In genomic region chr3:135907028-135907427, GRCm38 (mm10) we compare ENCODE assay signal across 24 mouse cellular contexts.
DNase-seq lines count a peak whose midpoint lies in the region; ATAC-seq and TF ChIP-seq lines count a peak whose summit lies in the region.
"Had no signal": no experiment of that assay in that cellular context is flagged by ENCODE, and none has a peak within 500 bp of the region (broad histone marks: within the 10 kb centered on the region; RNA-seq: fewer than 3 reads in every experiment).

No protein-coding gene starts in this region.

- WGBS in liver, adult 2 months: 48% methylated on average over 3 of the region's 3 CpGs
- 52% methylated on average over 3 of the region's 3 CpGs for WGBS in liver, embryonic 11.5 days

- no peaks in the 10 kb centered on the region for H3K27me3 ChIP-seq in liver, adult 2 months (ENCODE audit: control insufficient read depth, insufficient read depth, low read length)
- H3K27me3 ChIP-seq in liver, embryonic 11.5 days (replicated peaks; ENCODE audit: control insufficient read depth, insufficient read depth, low read length): no peaks in the 10 kb centered on the region
- H3K27me3 ChIP-seq: embryonic facial prominence, embryonic 12.5 days; embryonic facial prominence, embryonic 15.5 days; heart, embryonic 13.5 days; hindbrain, embryonic 12.5 days; hindbrain, embryonic 15.5 days had no signal

- no peak for TF ChIP-seq CTCF in liver, adult 2 months (IDR thresholded peaks at IDR 0.05; ENCODE audit: low read depth, low read length)

- H3K36me3 ChIP-seq in liver, adult 2 months (ENCODE audit: control insufficient read depth, insufficient read depth, low read length): no peaks in the 10 kb centered on the region
- H3K36me3 ChIP-seq in liver, embryonic 11.5 days (ENCODE audit: control insufficient read depth, insufficient read depth, low read length): no peaks in the 10 kb centered on the region
- H3K36me3 ChIP-seq: embryonic facial prominence, embryonic 12.5 days; embryonic facial prominence, embryonic 15.5 days; heart, embryonic 10.5 days; heart, embryonic 13.5 days; hindbrain, embryonic 12.5 days; hindbrain, embryonic 15.5 days had no signal

- H3K4me2 ChIP-seq in liver, embryonic 11.5 days: no peak overlapping the region
- H3K4me2 ChIP-seq: embryonic facial prominence, embryonic 12.5 days; embryonic facial prominence, embryonic 15.5 days; heart, embryonic 13.5 days; hindbrain, embryonic 12.5 days; hindbrain, embryonic 15.5 days had no signal

- H3K9me3 ChIP-seq in liver, embryonic 11.5 days (ENCODE audit: control insufficient read depth, low read length): no peaks in the 10 kb centered on the region
- H3K9me3 ChIP-seq: embryonic facial prominence, embryonic 12.5 days; embryonic facial prominence, embryonic 15.5 days; heart, embryonic 10.5 days; heart, embryonic 13.5 days; hindbrain, embryonic 12.5 days; hindbrain, embryonic 15.5 days had no signal

- no peaks in the 10 kb centered on the region for H3K4me1 ChIP-seq in liver, adult 2 months (ENCODE audit: control insufficient read depth, insufficient read depth, low read length)
- H3K4me1 ChIP-seq in liver, embryonic 11.5 days (replicated peaks; ENCODE audit: control insufficient read depth, insufficient read depth, low read length): no peaks in the 10 kb centered on the region
- H3K4me1 ChIP-seq: embryonic facial prominence, embryonic 12.5 days; embryonic facial prominence, embryonic 15.5 days; heart, embryonic 10.5 days; hindbrain, embryonic 12.5 days; hindbrain, embryonic 15.5 days had no signal

- intact Hi-C loops in heart, postnatal 14 days (cut with DNase I): no loop called here

- no peak overlapping the region for H3K27ac ChIP-seq in liver, adult 2 months (replicated peaks; ENCODE audit: insufficient read depth, low read depth, low read length)
- no peak overlapping the region for H3K27ac ChIP-seq in liver, embryonic 11.5 days (ENCODE audit: low read depth, low read length)
- H3K27ac ChIP-seq: embryonic facial prominence, embryonic 12.5 days; embryonic facial prominence, embryonic 15.5 days; gastrocnemius, adult 2 months; heart, adult 2 months; heart, embryonic 10.5 days; heart, embryonic 13.5 days; hindbrain, embryonic 12.5 days; hindbrain, embryonic 15.5 days had no signal

- TF ChIP-seq POLR2A in liver, adult 2 months (IDR thresholded peaks at IDR 0.05; ENCODE audit: extremely low read depth, insufficient read depth, low read length): no peak

- no peak for ATAC-seq in liver, embryonic 11.5 days (replicated peaks; ENCODE audit: low FRiP score)
- peak; percentile 48; the same call in 1 of the 2 replicates for ATAC-seq in megakaryocyte, adult 5-6 weeks (ENCODE audit: poor library complexity, severe bottlenecking)
- ATAC-seq: forebrain, embryonic 14.5 days; forebrain, postnatal 0 days had no signal

- H3K9ac ChIP-seq in liver, adult 2 months (ENCODE audit: low read depth, low read length): no peak overlapping the region
- no peak overlapping the region for H3K9ac ChIP-seq in liver, embryonic 11.5 days (ENCODE audit: low read depth, low read length)
- H3K9ac ChIP-seq: embryonic facial prominence, embryonic 12.5 days; embryonic facial prominence, embryonic 15.5 days; forebrain, postnatal 0 days; heart, embryonic 13.5 days; hindbrain, embryonic 12.5 days; hindbrain, embryonic 15.5 days had no signal

- peak; percentile 46 for DNase-seq in heart, adult 11 months
- no peak for DNase-seq in heart, postnatal 14 days
- peak; percentile 34 for DNase-seq in liver, adult 2 months (ENCODE audit: extremely low read depth, low read depth, low spot score)
- DNase-seq in liver, embryonic 11.5 days (ENCODE audit: low spot score): no peak
- DNase-seq in layer of hippocampus, postnatal 36 days: no peak
- DNase-seq in adrenal gland, postnatal 4 days (ENCODE audit: low spot score in 2 of 2): no peak
- DNase-seq: adrenal gland, adult 8-10 months; adrenal gland, postnatal 25 days; B cell, adult 2 months; cerebellum, adult 18-20 months; cerebellum, adult 9-10 months; cerebellum, postnatal 14 days; forebrain, postnatal 0 days; gastrocnemius, adult 2 months; gastrocnemius, postnatal 14 days; heart, adult 2 months had no signal

- no peak overlapping the region for H3K4me3 ChIP-seq in liver, adult 2 months (ENCODE audit: insufficient read depth, low read depth, low read length)
- H3K4me3 ChIP-seq in liver, embryonic 11.5 days (ENCODE audit: low read depth, low read length): no peak overlapping the region
- H3K4me3 ChIP-seq: embryonic facial prominence, embryonic 12.5 days; embryonic facial prominence, embryonic 15.5 days; gastrocnemius, adult 2 months; heart, adult 2 months; heart, embryonic 10.5 days; heart, embryonic 13.5 days; hindbrain, embryonic 12.5 days; hindbrain, embryonic 15.5 days had no signal

- no peaks in the 10 kb centered on the region for H3K79me2 ChIP-seq in liver, adult 2 months (ENCODE audit: control insufficient read depth, insufficient read depth, low read length)

Comparison
In these comparisons a context has a peak if more than half of its experiments do, and no peak if none do; other contexts are left out.
1. DNase-seq: peak in heart, adult 11 months (single experiment) and liver, adult 2 months (single experiment); none in heart, postnatal 14 days (0 of 2), liver, embryonic 11.5 days (single experiment), layer of hippocampus, postnatal 36 days (0 of 2) and adrenal gland, postnatal 4 days (0 of 2).